Mouse (Mus musculus): ENCODE results near the gene Dusp13. TPM values are rescaled to one million over a fixed set of nuclear protein-coding genes. Genes with fewer than 3 reads are reported as not detected.

The Dusp13 gene
- not detected for polyA plus RNA-seq (2017; shearing (Covaris generic))

DNA sequence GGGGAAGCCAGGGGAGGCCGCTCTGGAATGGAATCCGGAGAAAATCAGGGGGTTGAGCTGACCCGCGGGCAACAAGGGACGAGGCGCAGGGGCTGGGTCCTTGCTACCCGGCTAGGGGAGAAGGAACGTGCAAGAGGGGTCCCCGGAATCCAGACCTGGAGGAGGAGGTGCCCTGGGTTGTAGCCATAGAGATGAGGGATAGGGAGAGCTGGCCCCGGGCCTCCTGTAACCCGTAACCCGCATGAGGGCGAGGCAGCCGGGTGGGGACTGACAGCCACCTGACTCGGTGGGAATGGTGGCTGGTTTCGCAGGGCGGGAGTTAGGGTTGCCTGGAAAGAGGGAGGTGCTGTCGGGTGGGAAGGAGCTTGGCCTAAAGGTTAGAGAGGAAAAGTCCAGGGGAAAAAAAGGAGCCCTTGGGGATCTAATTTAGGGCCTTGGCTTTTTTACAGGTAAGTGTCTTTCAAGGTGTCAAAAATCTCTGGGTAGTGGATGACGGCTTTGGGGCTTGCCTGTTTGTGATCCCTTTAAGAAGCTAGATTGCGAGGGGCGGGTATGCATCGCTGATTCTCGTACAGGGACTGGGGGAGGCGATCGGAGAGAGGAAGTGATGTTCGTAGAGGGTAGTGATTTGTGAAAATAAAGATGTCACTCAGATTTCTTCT, at the start of gene Dusp13:
TSS of gene Dusp13 (minus strand) at position 301 of the 662 bp plus-strand sequence.
- peak; percentile 74 for ATAC-seq

DNA sequence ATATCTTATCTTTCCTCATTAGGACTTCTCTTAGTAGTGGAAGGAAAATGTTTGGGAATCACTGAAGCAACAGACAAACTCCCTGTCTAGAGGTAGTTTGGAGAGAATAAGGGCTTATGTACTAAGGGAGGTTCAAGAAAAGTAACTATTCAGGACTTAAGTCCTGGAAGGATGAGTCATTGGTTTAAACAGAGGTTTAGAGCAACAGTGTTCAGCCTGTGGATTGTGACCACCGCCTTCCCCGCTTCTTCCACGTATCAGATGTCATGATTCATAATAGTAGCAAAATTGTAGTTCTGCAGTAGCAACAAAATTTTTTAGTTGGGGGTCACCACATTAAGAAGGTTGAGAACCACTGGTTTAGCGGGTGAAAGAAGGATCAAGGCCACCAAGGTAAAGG, 49.7 kb upstream of the Dusp13 start:
- no peak for ATAC-seq

DNA sequence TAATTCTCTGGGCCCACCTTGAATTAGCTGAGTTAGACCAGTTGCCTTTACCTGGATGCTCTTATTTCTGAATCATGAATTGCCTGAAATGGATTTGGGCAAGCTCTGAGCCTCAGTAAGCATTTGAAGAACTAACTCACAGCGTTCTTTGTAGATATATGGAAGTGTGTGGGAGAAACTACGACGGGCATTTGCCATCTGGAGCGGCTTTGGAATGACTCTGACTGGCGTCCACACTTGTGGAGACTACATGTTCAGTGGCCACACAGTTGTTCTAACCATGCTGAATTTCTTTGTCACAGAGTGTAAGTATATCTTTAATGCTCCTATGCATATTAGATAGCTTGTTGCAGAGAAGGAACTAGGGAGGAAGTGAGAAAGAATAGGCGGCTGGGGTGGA, 41.3 kb upstream of the Dusp13 start:
- ATAC-seq, result no peak

DNA sequence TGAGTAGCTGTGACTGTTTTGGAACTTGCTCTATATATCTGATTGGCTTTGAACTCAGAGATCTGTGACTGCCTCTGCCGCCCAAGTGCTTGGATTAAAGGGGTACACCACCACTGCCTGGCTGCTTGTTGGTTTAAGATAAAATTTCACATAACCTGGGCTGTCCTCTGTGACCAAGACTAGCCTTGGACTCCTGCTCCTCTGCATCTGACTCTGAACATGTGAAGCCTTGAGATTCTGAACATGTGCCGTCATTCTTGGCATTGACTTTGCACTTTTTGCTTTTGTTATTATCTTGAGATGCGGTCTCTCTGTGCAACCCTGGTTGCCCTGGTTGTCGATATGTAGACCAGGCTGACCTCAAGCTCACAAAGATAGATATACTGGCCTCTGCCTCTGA, 40.7 kb upstream of the Dusp13 start:
- no peak for ATAC-seq

GRCm38 (mm10) chr14:21790585-21791251, 39.7 kb upstream of the Dusp13 start:
- ATAC-seq, result no peak

DNA sequence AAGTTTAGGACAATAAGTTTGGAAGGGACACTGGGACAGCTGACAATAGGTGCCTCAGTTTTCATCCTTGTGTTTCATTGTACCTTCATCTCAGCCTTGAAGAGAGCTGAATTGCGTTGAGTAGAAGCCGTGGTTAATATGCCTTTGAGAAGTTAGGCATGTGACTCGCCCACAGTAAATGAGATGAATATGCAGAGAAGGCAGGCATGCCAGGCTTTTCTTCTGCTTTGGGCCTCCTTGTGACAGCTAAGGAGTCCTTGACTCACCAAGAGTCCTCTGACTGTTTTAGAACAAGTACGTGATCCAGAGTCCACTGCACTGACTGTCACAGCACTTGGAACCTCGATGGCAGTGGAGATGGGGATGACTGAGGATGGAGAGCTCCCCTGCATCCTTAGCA, 37.1 kb upstream of the Dusp13 start:
- no peak for ATAC-seq

- no peak for ATAC-seq
These were observed 36.4 kb upstream of the Dusp13 start for GRCm38 (mm10) chr14:21787374-21787773.

- no peak for ATAC-seq
These were observed 35.5 kb upstream of the Dusp13 start for GRCm38 (mm10) chr14:21786500-21786899.

DNA sequence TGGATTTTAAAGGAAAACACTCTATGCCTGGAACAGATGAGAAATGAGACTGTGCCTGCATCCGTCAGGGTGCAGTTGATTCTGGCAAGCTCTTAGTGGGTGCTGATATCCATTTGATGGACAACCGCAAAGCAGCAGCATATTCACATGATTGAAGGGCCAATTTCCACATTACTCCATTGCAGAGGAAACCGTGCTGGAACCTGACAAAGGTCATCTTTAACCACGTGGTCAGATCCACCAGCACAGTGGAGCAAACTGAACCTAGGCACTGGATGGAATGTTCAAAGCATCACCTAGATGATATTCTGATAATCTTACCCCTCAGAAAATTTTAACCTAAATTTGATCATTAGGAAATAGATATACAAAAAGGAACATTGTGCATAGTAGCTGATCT, 25.2 kb upstream of the Dusp13 start:
- ATAC-seq, result no peak

DNA sequence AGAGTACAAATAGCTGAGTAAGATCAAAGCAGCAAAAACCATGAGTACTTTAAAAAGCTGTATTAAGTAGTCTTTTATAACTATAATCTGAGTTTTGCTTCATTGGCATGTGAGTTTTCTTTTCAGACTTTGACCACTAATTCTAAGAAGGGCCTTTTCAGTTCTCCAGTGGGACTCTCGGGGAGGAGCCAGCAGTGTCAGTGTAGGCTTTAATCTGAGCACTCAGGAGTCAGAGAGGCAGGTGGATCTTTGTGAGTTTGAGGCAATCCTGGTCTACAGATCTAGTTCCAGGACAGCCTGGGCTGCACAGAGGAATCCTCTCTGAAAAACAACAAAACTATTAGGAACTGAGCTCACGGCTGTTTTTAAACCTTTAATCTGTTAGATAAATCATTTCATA, 23.0 kb upstream of the Dusp13 start:
- ATAC-seq, result no peak

- no peak for ATAC-seq
These were observed 21.7 kb upstream of the Dusp13 start for GRCm38 (mm10) chr14:21772506-21773281.

GRCm38 (mm10) chr14:21766398-21766958, 15.5 kb upstream of the Dusp13 start:
- ATAC-seq, result no peak

DNA sequence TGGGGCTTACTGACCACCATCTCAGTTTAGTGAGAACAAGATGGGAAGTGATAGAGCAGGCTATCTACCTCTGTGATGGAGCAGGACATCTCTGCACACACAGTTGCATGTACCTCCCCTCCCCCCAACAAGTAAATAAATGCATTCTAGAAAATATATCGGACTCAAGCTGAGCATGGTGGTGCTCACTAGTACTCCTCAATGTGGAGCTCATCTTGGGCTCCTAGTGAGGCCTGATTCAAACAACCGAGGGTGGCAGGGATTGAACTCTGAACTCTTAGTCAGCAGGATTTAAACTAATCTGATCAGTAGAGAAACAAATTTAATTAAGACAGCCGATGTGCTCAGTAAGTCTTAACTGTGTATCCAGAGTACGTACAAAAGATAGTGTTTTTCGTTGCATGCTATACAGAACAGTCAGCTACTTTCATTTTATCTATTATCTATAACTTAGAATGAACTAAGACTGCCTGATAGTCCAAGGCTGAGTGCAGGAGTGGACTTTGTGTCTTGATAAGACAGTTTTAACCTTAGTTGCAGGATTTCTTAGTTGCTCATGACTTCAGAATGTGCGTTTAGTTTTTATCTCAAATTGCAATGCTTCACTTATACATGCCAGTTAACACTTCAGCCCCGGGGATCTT, 14.9 kb upstream of the Dusp13 start:
- no peak for ATAC-seq

GRCm38 (mm10) chr14:21764646-21765045, 13.7 kb upstream of the Dusp13 start:
- no peak for ATAC-seq

DNA sequence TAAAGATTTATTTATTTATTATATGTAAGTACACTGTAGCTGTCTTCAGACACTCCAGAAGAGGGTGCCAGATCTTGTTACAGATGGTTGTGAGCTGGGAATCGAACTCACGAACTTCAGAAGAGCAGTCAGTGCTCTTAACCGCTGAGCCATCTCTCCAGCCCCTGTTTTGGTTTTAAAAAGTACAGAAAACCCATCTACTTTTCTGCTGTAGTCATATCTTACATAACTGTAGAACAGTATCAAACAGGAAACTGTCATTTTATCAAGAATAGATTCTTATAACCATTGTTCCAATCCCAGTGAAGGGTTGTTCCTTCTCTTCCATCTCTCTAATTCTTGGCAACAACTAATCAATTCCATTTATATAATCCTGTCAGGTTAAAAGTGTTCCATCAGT, 12.8 kb upstream of the Dusp13 start:
- ATAC-seq, result no peak

GRCm38 (mm10) chr14:21761560-21761959, 10.6 kb upstream of the Dusp13 start:
- no peak for ATAC-seq

GRCm38 (mm10) chr14:21753367-21753766, 2.4 kb upstream of the Dusp13 start:
- no peak for ATAC-seq

DNA sequence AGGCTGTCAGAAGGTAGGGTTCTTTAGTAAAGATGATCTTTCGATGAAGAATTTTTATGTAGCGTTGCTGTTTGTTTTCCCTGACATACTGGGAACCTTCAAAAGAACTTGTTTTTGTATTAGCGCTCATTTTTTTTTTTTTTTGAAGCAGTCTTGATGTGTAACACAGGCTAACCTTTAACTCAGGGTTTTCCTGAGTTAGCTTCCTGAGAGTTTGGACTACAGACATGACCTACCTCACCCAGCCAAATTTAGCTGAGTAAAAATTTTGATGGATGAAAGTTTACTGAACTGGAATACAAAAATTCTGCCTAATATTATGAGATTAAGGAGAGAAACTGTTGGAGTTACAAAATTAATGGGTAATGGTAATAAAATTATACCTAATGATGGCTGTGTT, 1.4 kb upstream of the Dusp13 start:
- no peak for ATAC-seq

DNA sequence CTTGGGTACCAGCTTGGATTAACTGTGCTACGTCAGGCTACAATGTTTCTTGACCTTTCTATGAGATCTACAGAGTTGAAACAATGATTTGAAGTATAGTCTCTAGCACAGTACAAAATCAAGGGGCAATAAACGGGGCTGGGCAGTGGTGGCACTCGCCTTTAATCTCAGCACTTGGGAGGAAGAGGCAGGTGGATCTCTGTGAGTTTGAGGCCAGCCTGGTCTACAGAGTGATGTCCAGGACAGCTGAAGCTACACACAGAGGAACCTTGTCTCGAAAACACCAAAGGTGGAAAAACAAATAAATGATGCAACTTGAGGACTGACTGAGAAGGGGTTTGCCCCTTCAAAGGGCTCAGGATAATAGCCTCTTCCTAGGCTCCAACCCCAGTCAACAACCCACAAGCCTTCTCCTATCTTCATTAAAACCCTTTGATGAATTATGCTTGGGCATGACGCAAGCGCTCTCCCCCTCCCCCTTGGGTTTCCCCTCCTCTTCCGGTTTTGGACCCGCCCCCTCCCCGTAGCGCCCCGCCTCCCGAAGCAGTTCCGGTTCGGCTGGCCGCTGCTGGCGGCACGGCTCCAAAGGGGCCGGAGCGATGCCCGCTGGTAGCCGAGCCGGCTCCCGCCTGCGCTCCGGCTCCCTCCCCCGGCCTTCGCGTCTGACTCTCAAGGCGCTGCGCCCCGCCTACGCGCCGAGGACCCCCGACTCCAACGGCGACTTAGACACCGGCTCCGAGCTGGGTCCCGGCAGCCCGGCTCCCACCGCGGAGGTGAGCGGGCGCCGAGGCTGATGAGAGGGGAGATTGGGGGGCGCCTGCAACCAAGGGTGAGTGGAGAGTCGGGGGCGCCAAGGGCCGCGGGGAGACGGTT, 737 bp downstream of the Dusp13 start, which contains the start of gene Samd8:
TSS of gene Samd8 (plus strand) at position 524 of the 873 bp plus-strand sequence.
- peak; percentile 81 for ATAC-seq

GRCm38 (mm10) chr14:21748142-21748870, 2.7 kb downstream of the Dusp13 start:
- ATAC-seq, result no peak

Data from activated CD4-positive, CD25-positive, alpha-beta regulatory T cell, adult 4 months (primary cell).